Mouse (Mus musculus) intestine, embryonic 15.5 days (tissue): ENCODE data around the gene Wt1. TPM values are rescaled to one million over a fixed set of nuclear protein-coding genes. Genes with fewer than 3 reads are reported as not detected.

Experiments
- ATAC-seq: fragments of 200-750 bp; cut with Nextera tagmentation; 2 replicates; pipeline ENCODE4 v1.8.0; 2017; ENCODE audit warnings: moderate TSS enrichment, moderate library complexity
- H3K27ac ChIP-seq: fragments of 300-500 bp; sonication (generic); 2 replicates; pipeline ENCODE4 v1.5.1; 2015; ENCODE audit warnings: mild to moderate bottlenecking, inconsistent platforms
- H3K27me3 ChIP-seq: fragments of 300-500 bp; sonication (generic); replicated peaks from 2 replicates; pipeline ENCODE4 v1.6.1; 2015; ENCODE audit warnings: inconsistent platforms
- H3K36me3 ChIP-seq: fragments of 300-500 bp; sonication (generic); 2 replicates; pipeline ENCODE4 v1.6.1; 2015; ENCODE audit warnings: inconsistent platforms
- H3K4me1 ChIP-seq: fragments of 300-500 bp; sonication (generic); replicated peaks from 2 replicates; pipeline ENCODE4 v1.6.1; 2015; ENCODE audit warnings: inconsistent platforms
- H3K4me2 ChIP-seq: fragments of 300-500 bp; sonication (generic); replicated peaks from 2 replicates; pipeline ENCODE4 v1.6.1; 2015; ENCODE audit warnings: mild to moderate bottlenecking, inconsistent platforms
- H3K4me3 ChIP-seq: fragments of 300-500 bp; sonication (generic); replicated peaks from 2 replicates; pipeline ENCODE4 v1.5.1; 2015; ENCODE audit warnings: inconsistent platforms
- H3K9ac ChIP-seq: fragments of 300-500 bp; sonication (generic); 2 replicates; pipeline ENCODE4 v1.6.1; 2015; ENCODE audit warnings: inconsistent platforms
- H3K9me3 ChIP-seq: fragments of 300-500 bp; sonication (generic); 2 replicates; pipeline ENCODE4 v1.6.1; 2016; ENCODE audit warnings: inconsistent platforms
- WGBS: fragments of 180-500 bp; shearing (Covaris S2); methylation state at CpG from one replicate; pipeline ENCODE4 v1.1.7; 2015; 5-methylcytosine and 5-hydroxymethylcytosine counted together
- polyA plus RNA-seq: library from polyadenylated mRNA; unstranded; fragments of >200 nt; fragmentation: Nextera tagmentation; extraction: Ambion mirVana; gene quantifications from 2 replicates; pipeline ENCODE4 v1.2.1, GENCODE M21; 2015

Wt1 gene
- polyA plus RNA-seq, 1 experiment from 2014 or later = 12.2 TPM

DNA sequence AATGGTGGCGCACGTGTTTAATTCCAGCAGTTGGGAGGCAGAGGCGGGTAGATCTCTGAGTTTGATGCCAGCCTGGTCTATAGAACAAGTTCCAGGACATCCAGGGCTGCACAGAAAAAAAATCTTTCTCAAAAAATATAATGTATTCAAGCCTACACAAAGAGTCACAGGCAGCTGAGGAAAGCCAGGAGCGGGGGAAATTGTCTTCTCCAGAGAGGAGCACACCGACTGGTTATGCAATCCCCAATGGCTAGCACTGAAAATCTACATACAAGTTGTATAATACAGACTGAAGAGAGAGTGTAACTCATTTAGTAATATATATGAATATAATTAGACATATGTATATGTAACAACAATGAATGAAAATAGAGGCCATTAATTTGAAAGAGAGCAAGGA, 25.2 kb downstream of the Wt1 start:
- WGBS = 87% methylated on average over 5 of the region's 5 CpGs

DNA sequence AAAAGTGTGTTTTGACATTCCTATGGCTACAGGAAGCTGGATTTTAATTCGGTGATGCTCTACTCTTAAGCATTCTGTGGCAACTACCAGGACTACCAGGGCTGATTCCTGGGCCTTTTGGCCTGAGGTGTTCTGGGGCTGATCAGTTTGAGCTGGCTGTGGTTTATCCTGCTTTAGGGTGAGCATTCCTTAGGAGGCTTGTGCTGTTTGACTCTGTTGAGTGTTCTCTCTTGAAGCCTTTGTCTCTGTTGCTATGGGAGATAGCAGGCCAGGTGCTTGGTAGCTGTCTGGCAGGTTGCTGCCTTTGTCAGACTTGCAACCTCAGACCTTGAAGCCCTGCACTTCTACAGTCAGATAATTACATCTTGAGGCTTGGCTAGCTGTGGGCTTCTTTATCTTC, 26.7 kb downstream of the Wt1 start:
- H3K9me3 ChIP-seq = no peaks in the 10 kb centered on the region
- H3K36me3 ChIP-seq = no peaks in the 10 kb centered on the region
- WGBS = 58% methylated on average over 1 of the region's 1 CpGs
- no peak overlapping the region for H3K4me3 ChIP-seq
- no peak for ATAC-seq
- no peak overlapping the region for H3K4me2 ChIP-seq
- no peaks in the 10 kb centered on the region for H3K4me1 ChIP-seq
- H3K27ac ChIP-seq = no peak overlapping the region
- H3K9ac ChIP-seq = no peak overlapping the region
- no peaks in the 10 kb centered on the region for H3K27me3 ChIP-seq

More for the DNA sequence above, 25.2 kb downstream of the Wt1 start:
- H3K4me1 ChIP-seq = no peaks in the 10 kb centered on the region
- H3K9me3 ChIP-seq = no peaks in the 10 kb centered on the region
- ATAC-seq = no peak
- no peak overlapping the region for H3K27ac ChIP-seq
- H3K4me3 ChIP-seq = no peak overlapping the region
- H3K27me3 ChIP-seq = no peaks in the 10 kb centered on the region
- no peak overlapping the region for H3K9ac ChIP-seq
- no peak overlapping the region for H3K4me2 ChIP-seq
- no peaks in the 10 kb centered on the region for H3K36me3 ChIP-seq

DNA sequence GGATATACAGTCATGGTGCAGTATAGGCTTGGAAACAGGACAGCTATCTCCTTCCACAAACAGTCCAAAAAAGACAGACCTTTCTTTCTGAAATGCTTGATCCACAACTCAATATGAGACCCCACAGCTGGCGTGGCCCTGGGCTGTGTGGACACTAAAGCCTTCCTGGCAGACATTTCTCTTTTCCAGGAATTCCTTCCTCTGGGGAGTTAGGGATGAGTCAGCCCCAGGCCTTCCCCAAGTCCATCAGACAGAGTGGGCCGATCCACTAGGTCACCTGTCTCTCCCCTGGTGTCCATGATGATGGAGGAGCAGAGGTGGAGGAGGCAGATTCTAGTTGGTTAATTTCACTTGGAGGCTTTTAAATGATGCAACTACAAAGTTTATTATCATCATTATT, 34.6 kb downstream of the Wt1 start:
- WGBS = 69% methylated on average over 2 of the region's 2 CpGs
- no peak overlapping the region for H3K27ac ChIP-seq
- H3K36me3 ChIP-seq = no peaks in the 10 kb centered on the region

DNA sequence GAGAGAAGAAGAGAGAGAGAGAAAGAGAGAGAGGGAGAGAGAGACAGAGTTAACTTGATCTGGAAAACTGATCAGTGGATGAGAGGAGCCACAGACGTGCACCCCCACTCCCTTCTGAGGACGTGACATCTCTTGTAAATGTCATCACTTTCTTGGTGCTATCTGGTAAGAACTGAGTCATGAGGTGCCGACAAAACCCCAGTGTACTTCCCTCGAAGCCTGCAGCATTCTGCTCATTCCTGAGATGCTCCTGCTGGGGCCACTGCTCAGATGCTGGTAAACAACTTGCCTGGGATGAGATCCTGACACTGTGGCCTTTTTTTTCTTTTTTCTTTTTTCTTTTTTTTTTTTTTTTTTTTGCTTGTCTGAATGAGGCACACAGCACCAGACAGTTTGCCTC, 36.4 kb downstream of the Wt1 start:
- H3K36me3 ChIP-seq = no peaks in the 10 kb centered on the region
- H3K27me3 ChIP-seq = no peaks in the 10 kb centered on the region

More for the DNA sequence above, 34.6 kb downstream of the Wt1 start:
- H3K4me1 ChIP-seq = no peaks in the 10 kb centered on the region
- H3K4me2 ChIP-seq = no peak overlapping the region
- H3K27me3 ChIP-seq = no peaks in the 10 kb centered on the region
- H3K4me3 ChIP-seq = no peak overlapping the region
- ATAC-seq = no peak
- H3K9me3 ChIP-seq = no peaks in the 10 kb centered on the region
- no peak overlapping the region for H3K9ac ChIP-seq

DNA sequence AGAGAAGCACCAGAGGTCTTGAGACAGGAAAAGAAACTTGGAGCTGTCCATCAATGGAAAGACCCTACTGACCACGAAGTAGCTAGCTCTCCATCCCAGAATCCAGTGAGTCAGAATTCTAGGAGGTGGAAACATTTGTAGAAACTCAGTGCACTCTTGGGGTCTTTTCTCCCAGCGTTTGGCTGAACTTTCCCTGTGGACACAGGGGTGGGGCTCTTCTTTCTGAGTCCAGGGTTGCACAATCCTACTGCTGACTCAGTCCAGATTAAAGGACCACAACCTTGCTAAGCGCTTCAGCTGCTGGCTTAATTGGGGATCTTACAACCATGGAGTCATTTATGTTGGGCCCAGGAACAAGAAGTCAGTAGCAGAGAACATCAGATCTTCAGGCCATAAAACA, 41.8 kb downstream of the Wt1 start:
- Histone ChIP-seq H3K27me3 (no peaks in the 10 kb centered on the region), H3K4me1 (no peaks in the 10 kb centered on the region), H3K9me3 (no peaks in the 10 kb centered on the region), H3K27ac (no peak overlapping the region), H3K4me2 (no peak overlapping the region), H3K36me3 (no peaks in the 10 kb centered on the region), H3K9ac (no peak overlapping the region), H3K4me3 (no peak overlapping the region)
- 77% methylated on average over 3 of the region's 3 CpGs for WGBS
- no peak for ATAC-seq

More for the DNA sequence above, 36.4 kb downstream of the Wt1 start:
- ATAC-seq = no peak
- Histone ChIP-seq H3K9me3 (no peaks in the 10 kb centered on the region), H3K4me1 (no peaks in the 10 kb centered on the region), H3K4me3 (no peak overlapping the region), H3K9ac (no peak overlapping the region), H3K4me2 (no peak overlapping the region), H3K27ac (no peak overlapping the region)
- 22% methylated on average over 4 of the region's 4 CpGs for WGBS

DNA sequence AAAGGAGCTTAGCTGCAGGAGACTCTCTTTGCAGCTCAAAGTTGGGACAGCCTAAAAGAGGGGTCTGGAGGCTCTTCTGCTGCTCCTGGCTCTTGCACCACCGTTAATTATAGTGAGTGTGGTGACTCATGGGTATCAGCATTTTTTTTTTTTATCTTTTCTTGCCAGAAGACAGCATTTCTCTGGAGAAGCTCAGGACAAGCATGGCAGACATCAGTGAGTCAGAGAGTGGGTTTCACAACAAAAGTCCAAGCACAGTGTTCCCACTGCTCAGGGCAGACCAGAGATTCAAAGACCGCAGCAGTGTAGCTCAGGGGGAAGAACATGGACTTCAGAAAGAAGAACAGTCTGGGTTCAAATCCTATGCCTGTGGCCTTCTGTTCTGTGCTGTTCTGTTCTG, 47.9 kb downstream of the Wt1 start:
- ATAC-seq = no peak
- 64% methylated on average over 2 of the region's 2 CpGs for WGBS
- Histone ChIP-seq H3K27me3 (no peaks in the 10 kb centered on the region), H3K4me1 (no peaks in the 10 kb centered on the region), H3K4me3 (no peak overlapping the region), H3K4me2 (no peak overlapping the region), H3K27ac (no peak overlapping the region), H3K9ac (no peak overlapping the region), H3K9me3 (no peaks in the 10 kb centered on the region), H3K36me3 (no peaks in the 10 kb centered on the region)

DNA sequence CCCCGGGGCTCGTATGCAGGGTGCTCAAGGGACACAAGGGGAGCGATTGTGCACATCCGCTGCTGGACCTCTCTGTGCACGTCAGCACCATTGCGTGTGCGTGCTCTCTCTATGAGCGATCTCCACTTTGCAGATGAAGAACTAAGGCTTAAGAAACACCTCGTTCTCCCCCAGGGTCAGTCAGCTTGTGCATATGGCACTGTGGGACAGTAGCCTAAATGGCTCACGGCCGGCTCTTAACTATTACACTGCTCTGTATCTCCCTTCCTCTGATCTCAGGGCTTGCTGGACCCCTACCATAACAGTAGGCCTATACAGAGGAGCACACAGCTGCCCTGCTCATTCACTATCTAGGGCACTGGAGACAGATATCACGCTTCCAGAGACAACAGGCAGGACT, 52.5 kb downstream of the Wt1 start:
- 83% methylated on average over 12 of the region's 12 CpGs for WGBS
- H3K27ac ChIP-seq = no peak overlapping the region
- no peaks in the 10 kb centered on the region for H3K27me3 ChIP-seq
- H3K4me2 ChIP-seq = no peak overlapping the region
- H3K4me3 ChIP-seq = no peak overlapping the region
- no peak for ATAC-seq
- no peaks in the 10 kb centered on the region for H3K4me1 ChIP-seq
- no peak overlapping the region for H3K9ac ChIP-seq
- H3K9me3 ChIP-seq = no peaks in the 10 kb centered on the region
- no peaks in the 10 kb centered on the region for H3K36me3 ChIP-seq

DNA sequence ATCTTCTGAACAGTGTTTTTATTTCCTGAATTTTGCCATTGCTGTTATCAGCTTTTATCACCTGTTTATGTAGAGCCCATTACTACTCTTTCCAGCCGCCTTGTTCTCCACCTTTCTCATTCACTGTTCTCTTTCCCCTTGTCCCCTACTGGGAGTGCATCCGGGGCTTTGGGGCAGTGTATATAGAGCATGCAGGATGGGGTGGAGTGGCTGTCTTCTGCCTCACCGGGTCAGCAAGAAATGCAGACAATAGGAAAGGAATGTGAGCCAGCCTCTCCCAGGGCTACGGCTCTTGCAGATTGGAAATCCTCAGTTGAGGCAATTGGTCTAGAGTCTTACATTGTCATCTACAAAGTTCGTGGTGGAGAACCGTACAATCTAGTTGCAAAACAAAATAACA, 56.2 kb downstream of the Wt1 start:
- H3K4me2 ChIP-seq = no peak overlapping the region
- ATAC-seq = no peak

DNA sequence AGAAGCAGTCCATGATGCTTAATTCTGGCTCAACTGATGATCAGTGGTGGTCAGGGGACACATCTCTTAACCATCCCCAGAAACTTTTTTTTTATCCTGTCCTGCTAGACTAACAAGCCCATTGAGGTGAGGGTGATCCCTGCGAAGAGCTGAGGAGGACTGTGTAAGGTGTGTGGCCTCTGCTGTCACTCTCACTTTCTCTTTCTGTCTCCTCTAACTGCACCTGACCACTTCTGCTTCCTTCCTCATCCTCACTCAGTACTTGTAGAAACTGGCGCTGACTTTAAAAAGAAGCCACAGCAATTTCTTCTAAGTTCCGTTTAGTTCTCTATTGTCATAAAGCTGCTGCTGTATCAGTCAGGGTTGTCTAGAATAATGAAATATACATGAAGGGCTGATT, 58.8 kb downstream of the Wt1 start:
- Histone ChIP-seq H3K9me3 (no peaks in the 10 kb centered on the region), H3K36me3 (no peaks in the 10 kb centered on the region), H3K4me3 (no peak overlapping the region), H3K4me1 (no peaks in the 10 kb centered on the region), H3K4me2 (no peak overlapping the region), H3K27me3 (no peaks in the 10 kb centered on the region), H3K27ac (no peak overlapping the region), H3K9ac (no peak overlapping the region)
- no peak for ATAC-seq
- WGBS = 87% methylated on average over 3 of the region's 3 CpGs

More for the DNA sequence above, 56.2 kb downstream of the Wt1 start:
- Histone ChIP-seq H3K4me3 (no peak overlapping the region), H3K36me3 (no peaks in the 10 kb centered on the region), H3K9ac (no peak overlapping the region), H3K27ac (no peak overlapping the region), H3K9me3 (no peaks in the 10 kb centered on the region), H3K4me1 (no peaks in the 10 kb centered on the region), H3K27me3 (no peaks in the 10 kb centered on the region)
- WGBS = 37% methylated on average over 6 of the region's 6 CpGs

DNA sequence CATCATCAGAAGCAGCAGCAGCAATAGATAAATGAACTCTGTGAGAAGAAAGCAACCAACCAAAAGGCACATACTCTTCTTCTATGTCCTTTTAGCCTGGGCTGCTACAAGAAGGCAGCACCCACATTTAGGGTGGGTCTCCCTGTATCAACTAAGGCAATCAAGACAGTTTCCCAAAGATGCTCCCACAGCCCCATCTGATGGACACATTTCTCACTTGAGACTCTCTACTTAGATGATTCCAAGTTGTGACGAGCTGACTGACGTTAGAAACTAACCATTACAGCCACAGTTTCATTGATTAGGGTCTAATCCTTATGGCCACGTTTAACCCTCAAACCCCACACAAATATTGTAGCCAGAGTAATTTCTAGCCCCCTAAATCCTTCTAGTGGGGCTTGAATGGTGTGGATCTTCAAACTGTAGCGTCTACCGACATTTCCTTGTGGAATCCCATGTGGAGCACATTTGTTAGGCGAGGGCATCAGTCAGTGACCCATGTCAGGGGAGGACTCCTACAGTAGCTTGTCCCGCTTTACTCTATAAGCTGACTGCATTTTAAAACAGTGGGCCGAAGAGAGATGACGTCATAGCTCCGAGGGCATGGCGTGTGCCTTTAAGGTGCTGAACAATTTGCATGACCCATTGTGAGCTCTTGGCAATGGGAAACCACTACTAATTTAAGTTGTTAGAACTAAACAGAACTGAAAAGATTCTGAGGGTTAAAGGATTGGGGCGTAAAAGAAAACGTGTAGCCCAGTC, 59.6 kb downstream of the Wt1 start:
- ATAC-seq = no peak
- Histone ChIP-seq H3K4me3 (no peak overlapping the region), H3K4me1 (no peaks in the 10 kb centered on the region), H3K9ac (no peak overlapping the region), H3K9me3 (no peaks in the 10 kb centered on the region), H3K4me2 (no peak overlapping the region), H3K27ac (no peak overlapping the region), H3K27me3 (no peaks in the 10 kb centered on the region), H3K36me3 (no peaks in the 10 kb centered on the region)
- WGBS = 81% methylated on average over 13 of the region's 13 CpGs

DNA sequence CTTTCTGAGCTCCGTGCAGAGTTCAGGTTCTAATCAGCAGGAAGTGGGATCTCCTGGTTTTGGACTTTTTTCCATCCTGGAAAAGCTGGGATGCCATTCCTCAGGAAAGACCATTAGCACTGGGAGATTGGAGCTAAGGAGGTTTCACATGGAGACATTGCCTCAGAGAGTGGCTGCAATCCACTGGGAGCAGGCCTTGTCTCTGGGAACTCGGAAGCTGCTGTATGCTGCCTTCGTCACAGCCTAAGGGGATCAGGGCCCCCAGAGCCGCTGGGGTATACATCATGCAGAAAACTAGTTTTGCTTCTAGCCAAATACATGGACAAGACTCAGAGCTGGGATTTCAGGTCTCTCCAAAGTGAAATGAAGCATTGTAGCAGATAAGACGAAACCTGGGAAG, 60.3 kb downstream of the Wt1 start:
- Histone ChIP-seq H3K4me3 (no peak overlapping the region), H3K4me1 (no peaks in the 10 kb centered on the region), H3K4me2 (no peak overlapping the region), H3K36me3 (no peaks in the 10 kb centered on the region), H3K27ac (no peak overlapping the region), H3K9ac (no peak overlapping the region), H3K27me3 (no peaks in the 10 kb centered on the region), H3K9me3 (no peaks in the 10 kb centered on the region)
- 69% methylated on average over 5 of the region's 5 CpGs for WGBS
- no peak for ATAC-seq

DNA sequence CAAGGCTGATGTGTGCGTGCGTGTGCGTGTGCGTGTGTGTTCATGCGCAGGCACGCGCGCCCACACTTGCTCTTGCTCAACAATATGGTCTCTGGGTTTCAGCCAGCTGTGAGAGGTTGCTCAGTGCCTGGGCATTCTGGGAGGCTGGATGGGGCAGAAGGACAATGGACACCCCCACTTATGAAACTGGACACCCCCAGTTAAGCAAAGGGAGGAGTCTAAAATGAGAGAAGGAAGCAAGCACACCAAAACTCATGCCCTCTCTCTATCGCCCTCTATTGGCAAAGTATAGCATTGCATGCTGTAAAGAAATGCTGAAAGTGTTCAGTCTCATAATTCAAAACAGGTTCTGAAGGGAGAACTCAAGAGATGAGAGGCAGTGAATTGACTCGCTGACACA, 61.9 kb downstream of the Wt1 start:
- H3K36me3 ChIP-seq = no peaks in the 10 kb centered on the region
- no peak overlapping the region for H3K9ac ChIP-seq
- 80% methylated on average over 10 of the region's 10 CpGs for WGBS
- no peaks in the 10 kb centered on the region for H3K4me1 ChIP-seq
- H3K4me2 ChIP-seq = no peak overlapping the region
- no peak overlapping the region for H3K4me3 ChIP-seq
- no peak overlapping the region for H3K27ac ChIP-seq
- no peaks in the 10 kb centered on the region for H3K27me3 ChIP-seq
- no peaks in the 10 kb centered on the region for H3K9me3 ChIP-seq
- no peak for ATAC-seq

DNA sequence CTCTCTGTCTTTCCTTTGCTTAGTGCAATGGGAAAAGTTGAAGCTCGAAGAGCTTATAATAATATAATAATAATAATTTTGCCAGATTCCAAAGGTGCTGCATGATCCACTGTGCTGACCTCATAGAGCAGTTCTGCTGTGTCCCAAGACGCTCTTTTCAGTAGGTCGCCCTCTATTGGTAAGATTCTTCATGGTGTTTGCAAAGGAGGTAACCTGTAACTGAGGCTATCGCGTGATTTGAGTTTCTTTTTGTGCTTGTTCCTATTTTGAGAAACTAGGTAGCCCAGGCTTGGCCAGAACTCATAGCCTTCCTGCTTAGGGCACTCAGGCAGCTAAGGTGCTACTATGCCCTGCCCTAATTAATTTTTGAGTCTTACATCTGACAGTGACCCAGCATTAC, 63.0 kb downstream of the Wt1 start:
- H3K36me3 ChIP-seq = no peaks in the 10 kb centered on the region
- no peak for ATAC-seq
- no peak overlapping the region for H3K4me2 ChIP-seq
- no peaks in the 10 kb centered on the region for H3K9me3 ChIP-seq
- H3K4me3 ChIP-seq = no peak overlapping the region
- no peak overlapping the region for H3K27ac ChIP-seq
- 42% methylated on average over 5 of the region's 5 CpGs for WGBS
- no peaks in the 10 kb centered on the region for H3K4me1 ChIP-seq
- no peaks in the 10 kb centered on the region for H3K27me3 ChIP-seq
- no peak overlapping the region for H3K9ac ChIP-seq
